Mouse (Mus musculus) midbrain, postnatal 0 days (tissue): ENCODE data around the gene Pnldc1. TPM values are rescaled to one million over a fixed set of nuclear protein-coding genes. Genes with fewer than 3 reads are reported as not detected.

ENCODE experiments used
- ATAC-seq: fragments of 200-750 bp; cut with Nextera tagmentation; 2 replicates; pipeline ENCODE4 v1.8.0; 2017; ENCODE audit warnings: moderate number of reproducible peaks, mild to moderate bottlenecking, moderate TSS enrichment, moderate library complexity; ENCODE audit not compliant: low FRiP score
- DNase-seq: peaks from one replicate; pipeline ENCODE4 v3.0.0-alpha.2; 2015; ENCODE audit warnings: low spot score
- H3K27ac ChIP-seq: fragments of 300-500 bp; sonication (generic); 2 replicates; pipeline ENCODE4 v1.5.1; 2014; ENCODE audit warnings: low read depth, mild to moderate bottlenecking, low read length, mixed read lengths
- H3K27me3 ChIP-seq: fragments of 300-500 bp; sonication (generic); 2 replicates; pipeline ENCODE4 v1.6.1; 2014; ENCODE audit warnings: low read length, control low read depth, mixed read lengths; ENCODE audit not compliant: insufficient read depth
- H3K36me3 ChIP-seq: fragments of 300-500 bp; sonication (generic); 2 replicates; pipeline ENCODE4 v1.6.1; 2014; ENCODE audit warnings: low read length, control low read depth, mixed read lengths; ENCODE audit not compliant: insufficient read depth
- H3K4me1 ChIP-seq: fragments of 300-500 bp; sonication (generic); 2 replicates; pipeline ENCODE4 v1.6.1; 2014; ENCODE audit warnings: mild to moderate bottlenecking, control low read depth, antibody characterized with exemption, low read length, mixed read lengths; ENCODE audit not compliant: insufficient read depth
- H3K4me2 ChIP-seq: fragments of 300-500 bp; sonication (generic); 2 replicates; pipeline ENCODE4 v1.6.1; 2014; ENCODE audit warnings: low read depth, mild to moderate bottlenecking, low read length, mixed read lengths; ENCODE audit not compliant: poor library complexity, severe bottlenecking
- H3K4me3 ChIP-seq: fragments of 300-500 bp; sonication (generic); 2 replicates; pipeline ENCODE4 v1.5.1; 2014; ENCODE audit warnings: low read depth, mild to moderate bottlenecking, low read length, moderate library complexity
- H3K9ac ChIP-seq: fragments of 300-500 bp; sonication (generic); replicated peaks from 2 replicates; pipeline ENCODE4 v1.6.1; 2014; ENCODE audit warnings: mild to moderate bottlenecking, low read length, moderate library complexity, mixed read lengths; ENCODE audit not compliant: poor library complexity, severe bottlenecking
- H3K9me3 ChIP-seq: fragments of 300-500 bp; sonication (generic); 2 replicates; pipeline ENCODE4 v1.6.1; 2016; ENCODE audit warnings: low read length, control low read depth
- CTCF ChIP-seq: IDR thresholded peaks from 2 replicates; pipeline ENCODE4 v1.5.1; 2016; ENCODE audit warnings: antibody characterized with exemption, mild to moderate bottlenecking
- WGBS: fragments of 180-500 bp; shearing (Covaris S2); extraction: QIAGEN DNeasy Blood & Tissue Kit; methylation state at CpG from one replicate; pipeline ENCODE4 v1.1.7; 2014; 5-methylcytosine and 5-hydroxymethylcytosine counted together
- polyA plus RNA-seq: library from polyadenylated mRNA; unstranded; fragments of >200 nt; fragmentation: Nextera tagmentation; extraction: Ambion mirVana; gene quantifications from 2 replicates; pipeline ENCODE4 v1.2.1, GENCODE M21; 2015
- total RNA-seq: library from RNA; depleted of rRNA; stranded (reverse); fragments of >200 nt; gene quantifications from 2 replicates; pipeline ENCODE4 v1.2.3, GENCODE M21; 2014

The Pnldc1 gene
- total and polyA plus RNA-seq, 2 experiments from 2014 or later: 0.88 to 1.1 TPM

GRCm38 (mm10) chr17:12887021-12887775, 22.8 kb downstream of the Pnldc1 start:
- Histone ChIP-seq H3K36me3 (peaks cover 16% of the 10 kb centered on the region; the same call in 1 of the 2 replicates), H3K9ac (no peak overlapping the region), H3K9me3 (no peaks in the 10 kb centered on the region), H3K4me1 (no peaks in the 10 kb centered on the region), H3K27me3 (no peaks in the 10 kb centered on the region), H3K4me3 (no peak overlapping the region), H3K4me2 (no peak overlapping the region), H3K27ac (no peak overlapping the region)
- 78% methylated on average over 15 of the region's 15 CpGs for WGBS
- no peak for ATAC-seq
- no peak for TF ChIP-seq CTCF
- DNase-seq: peak; percentile 32

DNA sequence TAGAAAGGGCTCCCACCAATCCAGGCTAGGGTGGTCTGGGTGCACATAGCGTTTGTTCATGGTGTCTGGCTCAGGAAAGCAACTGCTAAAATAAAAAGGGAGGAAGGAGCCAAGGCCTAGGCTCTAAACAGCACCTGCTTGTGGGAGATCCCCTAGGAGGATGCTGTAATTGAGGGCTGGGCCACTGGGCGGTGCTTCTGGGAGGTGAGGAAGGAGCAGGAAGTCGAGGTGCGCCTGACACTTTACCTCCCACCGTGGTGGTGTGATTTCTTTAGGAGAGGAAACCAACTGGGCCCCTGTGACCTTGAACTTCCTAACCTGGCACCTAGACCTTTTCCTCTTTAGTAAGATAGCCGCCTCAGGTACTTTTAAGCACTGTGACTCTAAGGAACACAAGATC, 23.4 kb downstream of the Pnldc1 start:
- DNase-seq (no peak), ATAC-seq (no peak)
- Histone ChIP-seq H3K9ac (no peak overlapping the region), H3K27ac (no peak overlapping the region), H3K4me1 (no peaks in the 10 kb centered on the region), H3K36me3 (peaks cover 15% of the 10 kb centered on the region; the same call in 1 of the 2 replicates), H3K4me3 (no peak overlapping the region), H3K4me2 (no peak overlapping the region), H3K27me3 (no peaks in the 10 kb centered on the region), H3K9me3 (no peaks in the 10 kb centered on the region)
- 46% methylated on average over 6 of the region's 6 CpGs for WGBS
- no peak for TF ChIP-seq CTCF

- no peaks in the 10 kb centered on the region for H3K36me3 ChIP-seq
- no peak for ATAC-seq
These were observed 28.8 kb downstream of the Pnldc1 start for GRCm38 (mm10) chr17:12881216-12881615.

GRCm38 (mm10) chr17:12880178-12880577, 29.9 kb downstream of the Pnldc1 start:
- peak; percentile 88 for DNase-seq
- TF ChIP-seq CTCF: peak; percentile 88
- no peak for ATAC-seq
- peak overlapping the region; percentile 12; the same call in 1 of the 2 replicates for H3K4me3 ChIP-seq
- H3K36me3 ChIP-seq: no peaks in the 10 kb centered on the region
- 5% methylated on average over 14 of the region's 14 CpGs for WGBS
- no peak overlapping the region for H3K27ac ChIP-seq
- H3K27me3 ChIP-seq: no peaks in the 10 kb centered on the region
- H3K4me2 ChIP-seq: peak overlapping the region; percentile 43
- 0 out of 2 replicates have a peak overlapping the region, but pooled peaks have one; percentile 15 for H3K9ac ChIP-seq
- H3K9me3 ChIP-seq: no peaks in the 10 kb centered on the region
- no peaks in the 10 kb centered on the region for H3K4me1 ChIP-seq

More at GRCm38 (mm10) chr17:12881216-12881615, 28.8 kb downstream of the Pnldc1 start:
- peak; percentile 25; the same call in 1 of the 2 replicates for TF ChIP-seq CTCF
- Histone ChIP-seq H3K9ac (no peak overlapping the region), H3K27me3 (no peaks in the 10 kb centered on the region), H3K27ac (no peak overlapping the region), H3K4me3 (no peak overlapping the region), H3K4me2 (no peak overlapping the region), H3K9me3 (no peaks in the 10 kb centered on the region), H3K4me1 (no peaks in the 10 kb centered on the region)
- no peak for DNase-seq
- 92% methylated on average over 1 of the region's 1 CpGs for WGBS

- Histone ChIP-seq H3K4me3 (no peak within 1 kb of the TSS), H3K36me3 (no peaks in the 10 kb centered on the region), H3K9me3 (no peaks in the 10 kb centered on the region), H3K27me3 (no peaks in the 10 kb centered on the region), H3K4me1 (no peaks in the 10 kb centered on the region), H3K27ac (no peak within 1 kb of the TSS), H3K4me2 (no peak within 1 kb of the TSS), H3K9ac (no peak within 1 kb of the TSS)
- ATAC-seq (no peak), DNase-seq (no peak)
- no peak for TF ChIP-seq CTCF
- WGBS: 84% methylated on average over 5 of the region's 5 CpGs
These were observed 34.3 kb downstream of the Pnldc1 start, which contains the start of gene Mrgprh for GRCm38 (mm10) chr17:12875734-12876133. Gene Mrgprh, plus strand, starts transcription at chr17:12876034.

- 77% methylated on average over 16 of the region's 16 CpGs for WGBS
- Histone ChIP-seq H3K4me2 (no peak overlapping the region), H3K9ac (no peak overlapping the region), H3K4me3 (no peak overlapping the region), H3K27ac (no peak overlapping the region), H3K27me3 (no peaks in the 10 kb centered on the region), H3K4me1 (no peaks in the 10 kb centered on the region), H3K9me3 (no peaks in the 10 kb centered on the region), H3K36me3 (no peaks in the 10 kb centered on the region)
- DNase-seq (peak; percentile 17), ATAC-seq (no peak)
- no peak for TF ChIP-seq CTCF
These were observed 37.6 kb downstream of the Pnldc1 start for GRCm38 (mm10) chr17:12872275-12873028.
